Mouse (Mus musculus): ENCODE measurements around the gene Sart3. TPM values are rescaled to one million over a fixed set of nuclear protein-coding genes. Genes with fewer than 3 reads are reported as not detected.

Gene Sart3
- polyA plus RNA-seq, 1 experiment from 2014 or later: 63.4 TPM

DNA sequence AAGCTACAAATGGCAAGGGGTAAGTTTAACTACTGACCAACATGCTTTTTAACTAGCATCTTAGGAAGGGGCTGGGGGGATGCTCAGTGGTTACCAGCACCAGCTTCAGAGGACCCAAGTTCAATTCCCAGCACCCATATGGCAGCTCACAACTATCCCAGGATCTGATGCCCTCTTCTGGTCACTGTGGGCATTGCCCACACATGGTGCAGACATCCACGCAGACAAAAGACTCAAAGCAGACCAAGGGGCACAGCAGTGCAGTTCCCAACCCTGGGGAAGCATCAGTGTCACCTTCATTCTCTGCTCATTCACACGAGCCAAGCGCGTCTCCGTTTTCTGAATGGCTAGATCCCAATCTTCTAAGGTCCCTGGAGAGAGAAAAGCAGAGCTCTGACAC is 24.7 kb downstream of the Sart3 start:
- in situ Hi-C loops (cut with MboI; ENCODE audit: low pct_unique_long_range_greater_than_20kb): loop anchor here (25.0 kb wide), 1 partner anchor 660 kb away; the partner anchor contains the start of gene Crybb3
- ChIA-PET POLR2A (no interaction called here), CTCF (interaction anchor here (1.4 kb wide), 1 partner anchor 14 kb away, joined by 4 read pairs; no protein-coding TSS in a partner anchor)
- no peaks in the 10 kb centered on the region for H3K27me3 ChIP-seq
- no peak for ATAC-seq
- DNase-seq (ENCODE audit: low read depth, low spot score): no peak
- TF ChIP-seq CTCF (IDR thresholded peaks at IDR 0.05): no peak

DNA sequence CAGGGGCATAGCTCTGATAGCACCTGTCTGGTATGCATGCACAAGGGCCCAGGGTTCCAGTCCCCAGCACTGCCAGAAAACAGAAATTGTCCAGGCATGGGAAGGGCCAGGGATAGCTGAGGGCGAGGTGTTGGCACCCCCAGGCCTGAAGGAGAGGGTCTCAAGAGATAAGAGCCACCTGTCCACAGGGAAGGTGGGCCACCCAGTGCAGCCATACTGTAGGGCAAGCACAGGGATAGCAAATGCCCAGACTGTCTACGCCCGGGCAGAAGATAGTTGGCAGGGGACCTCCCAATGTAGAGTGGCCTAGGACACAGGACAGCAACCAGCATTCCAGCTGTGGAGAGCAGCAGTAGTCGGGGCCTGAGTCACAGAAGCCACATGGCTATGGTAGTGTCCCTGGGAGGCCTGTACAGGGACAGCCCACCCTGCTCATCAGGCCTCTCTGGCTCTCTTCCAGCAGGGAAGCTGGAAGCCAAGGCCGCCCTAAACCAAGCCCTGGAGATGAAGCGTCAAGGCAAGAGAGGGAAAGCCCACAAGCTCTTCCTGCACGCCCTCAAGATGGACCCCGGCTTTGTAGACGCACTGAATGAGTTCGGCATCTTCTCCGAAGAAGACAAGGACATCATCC is 34.6 kb downstream of the Sart3 start:
- POLR2A ChIA-PET: interaction anchor here (0.6 to 1.1 kb wide), 2 partner anchors 12 to 96 kb away, joined by 3 read pairs; no protein-coding TSS in a partner anchor

DNA sequence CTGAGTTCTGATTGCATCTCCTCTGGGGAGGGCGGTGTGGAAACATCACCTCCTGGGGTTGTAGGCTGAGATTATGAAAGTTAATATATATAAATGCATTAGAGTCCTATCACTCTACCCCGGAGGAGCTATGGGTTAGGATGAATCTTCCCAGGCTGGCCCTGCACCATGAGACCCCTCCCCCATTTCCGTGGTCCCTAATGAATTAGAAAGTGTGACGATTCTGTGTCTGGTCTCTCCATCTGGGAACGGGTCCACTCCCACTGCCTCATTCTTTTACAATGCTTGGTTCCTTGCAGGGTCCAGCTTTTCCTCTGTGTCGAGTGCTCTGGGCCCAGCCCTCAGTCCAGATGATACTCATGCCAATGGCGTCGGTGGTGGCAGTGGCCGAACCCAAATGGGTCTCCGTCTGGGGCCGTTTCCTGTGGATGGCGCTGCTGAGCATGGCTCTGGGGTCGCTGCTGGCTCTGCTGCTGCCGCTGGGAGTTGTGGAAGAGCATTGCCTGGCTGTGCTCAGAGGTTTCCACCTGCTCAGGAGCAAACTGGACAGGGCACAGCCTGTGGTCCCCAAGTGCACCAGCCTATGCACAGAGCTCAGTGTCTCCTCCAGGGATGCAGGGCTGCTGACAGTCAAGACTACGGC is 35.7 kb downstream of the Sart3 start:
- ChIA-PET CTCF (no interaction called here), POLR2A (no interaction called here)
- ATAC-seq (no peak), DNase-seq (ENCODE audit: low read depth, low spot score) (no peak)
- in situ Hi-C loops (cut with MboI; ENCODE audit: low pct_unique_long_range_greater_than_20kb): loop anchor here (25.0 kb wide), 1 partner anchor 649 kb away; the partner anchor contains the start of gene Crybb3
- H3K27me3 ChIP-seq: no peaks in the 10 kb centered on the region
- no peak for TF ChIP-seq CTCF (IDR thresholded peaks at IDR 0.05)

More for the DNA sequence above, 34.6 kb downstream of the Sart3 start:
- no peaks in the 10 kb centered on the region for H3K27me3 ChIP-seq
- in situ Hi-C loops (cut with MboI; ENCODE audit: low pct_unique_long_range_greater_than_20kb): loop anchor here (25.0 kb wide), 1 partner anchor 650 kb away; the partner anchor contains the start of gene Crybb3
- CTCF ChIA-PET: no interaction called here
- DNase-seq (ENCODE audit: low read depth, low spot score) (no peak), ATAC-seq (no peak)
- no peak for TF ChIP-seq CTCF (IDR thresholded peaks at IDR 0.05)

DNA sequence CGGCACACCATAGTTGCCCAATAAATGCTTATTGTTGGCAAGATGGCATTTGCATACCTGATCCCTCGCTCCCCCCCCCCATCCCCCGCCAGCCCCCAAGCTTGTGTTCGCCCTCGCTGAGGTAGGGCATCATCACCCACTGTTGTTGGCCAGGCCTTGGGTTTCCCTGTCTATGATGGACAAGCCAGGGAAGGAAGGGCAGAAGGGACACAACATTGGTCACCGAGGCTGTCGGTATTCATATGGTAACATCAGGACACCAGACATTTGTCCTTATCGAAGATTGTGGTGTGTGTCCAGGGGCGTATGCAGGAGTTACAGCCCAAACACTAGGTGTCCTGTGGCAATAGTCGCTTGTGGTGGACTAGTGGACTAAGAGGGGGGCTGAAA is 36.2 kb downstream of the Sart3 start:
- ATAC-seq (peak; percentile 9), DNase-seq (ENCODE audit: low read depth, low spot score) (no peak)
- ChIA-PET POLR2A (no interaction called here), CTCF (interaction anchor here (1.0 to 1.5 kb wide), 2 partner anchors 11 to 368 kb away, joined by 3 to 4 read pairs; partner anchors contain the start of gene 1700069L16Rik)
- no peaks in the 10 kb centered on the region for H3K27me3 ChIP-seq
- no peak for TF ChIP-seq CTCF (IDR thresholded peaks at IDR 0.05)
- in situ Hi-C loops (cut with MboI; ENCODE audit: low pct_unique_long_range_greater_than_20kb): loop anchor here (25.0 kb wide), 1 partner anchor 649 kb away; the partner anchor contains the start of gene Crybb3

DNA sequence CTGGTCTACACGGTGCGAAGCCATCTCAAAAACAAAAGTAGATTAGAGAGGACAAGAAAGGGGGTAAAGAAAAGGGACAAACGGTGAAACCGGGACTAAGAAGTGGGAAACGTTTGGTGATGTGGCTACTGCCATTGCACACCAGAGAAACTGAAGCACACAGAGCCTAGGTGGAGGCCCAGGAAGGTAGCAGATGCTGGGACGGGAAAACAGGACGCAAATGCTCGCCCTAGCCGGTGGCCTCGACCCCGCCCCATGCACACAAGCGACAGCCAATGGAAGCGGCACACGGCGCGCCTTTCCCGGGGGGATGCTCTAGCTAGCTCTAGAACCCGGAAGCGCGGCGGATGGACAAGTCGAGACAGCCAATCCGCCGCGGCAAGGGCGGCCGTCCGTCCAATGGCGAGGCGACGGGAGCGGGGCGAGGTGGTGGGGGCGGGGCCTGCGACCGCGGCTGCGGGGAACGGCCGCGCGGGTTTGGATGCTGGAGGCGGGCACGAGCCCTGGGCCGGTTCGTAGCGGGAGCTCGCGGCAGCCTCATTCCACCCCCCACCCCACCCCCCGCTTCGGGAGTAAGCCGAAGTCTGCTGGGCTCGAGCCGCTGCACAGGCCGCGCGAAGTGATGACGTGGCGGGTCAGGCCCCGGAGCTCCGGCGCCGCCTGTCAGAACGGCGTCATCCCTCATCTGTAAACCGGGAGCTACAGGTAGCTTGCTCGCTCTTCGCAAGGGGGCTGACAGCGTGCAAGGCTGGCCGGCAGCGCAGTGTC is 36.8 kb downstream of the Sart3 start, which contains the start of gene Ficd:
Ficd (plus strand) TSS at position 459 of the 768 bp plus-strand sequence.
- peak; percentile 95 for ATAC-seq
- CTCF ChIA-PET: interaction anchor here (1.0 to 1.5 kb wide), 2 partner anchors 11 to 368 kb away, joined by 3 to 4 read pairs; partner anchors contain the start of gene 1700069L16Rik
- POLR2A ChIA-PET: interaction anchor here (0.6 kb wide), 1 partner anchor 806 kb away, joined by 3 read pairs; no protein-coding TSS in a partner anchor
- DNase-seq (ENCODE audit: low read depth, low spot score): peak; percentile 59
- H3K27me3 ChIP-seq: no peaks in the 10 kb centered on the region
- in situ Hi-C loops (cut with MboI; ENCODE audit: low pct_unique_long_range_greater_than_20kb): loop anchor here (25.0 kb wide), 1 partner anchor 648 kb away; the partner anchor contains the start of gene Crybb3
- TF ChIP-seq CTCF (IDR thresholded peaks at IDR 0.05): no peak

DNA sequence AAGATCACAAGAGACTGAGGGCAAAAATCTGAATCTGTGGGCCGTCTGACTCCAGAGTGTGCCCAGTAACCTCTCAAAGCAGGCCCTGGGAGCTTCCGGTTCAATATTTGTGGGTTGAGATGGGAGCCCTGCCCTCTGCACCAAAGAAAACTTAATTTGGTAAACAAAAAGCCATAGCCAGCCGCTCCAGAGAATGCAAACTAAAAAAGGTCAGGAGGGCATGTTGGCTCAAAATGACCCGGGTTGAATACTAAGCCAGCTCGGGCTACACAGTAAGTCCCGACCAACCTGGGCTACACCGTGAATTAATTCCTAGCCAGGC is 37.3 kb downstream of the Sart3 start:
- in situ Hi-C loops (cut with MboI; ENCODE audit: low pct_unique_long_range_greater_than_20kb): loop anchor here (25.0 kb wide), 1 partner anchor 648 kb away; the partner anchor contains the start of gene Crybb3

DNA sequence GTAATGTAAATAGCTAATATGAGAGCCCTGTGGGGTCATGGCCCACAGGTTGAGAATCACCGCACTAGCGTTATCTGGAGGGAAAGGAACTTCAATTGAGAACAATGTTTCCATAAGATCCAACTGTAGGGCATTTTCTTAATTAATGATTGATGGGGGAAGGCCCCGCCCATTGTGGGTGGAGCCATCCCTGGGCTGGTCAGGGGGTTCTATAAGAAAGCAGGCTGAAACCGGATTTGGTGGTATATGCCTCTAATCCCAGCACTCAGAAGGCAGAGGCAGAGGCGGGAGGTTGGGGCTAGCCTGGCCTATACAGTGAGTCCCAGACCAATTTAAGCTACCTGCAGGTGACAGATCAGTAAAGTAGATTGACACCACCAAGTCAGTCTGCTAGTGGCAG is 37.9 kb downstream of the Sart3 start:
- H3K27me3 ChIP-seq: no peaks in the 10 kb centered on the region
- in situ Hi-C loops (cut with MboI; ENCODE audit: low pct_unique_long_range_greater_than_20kb): loop anchor here (5.0 to 25.0 kb wide), 4 partner anchors 147 to 827 kb away; partner anchors contain the start of gene Crybb3
- ChIA-PET CTCF (interaction anchor here (1.5 kb wide), 1 partner anchor 367 kb away, joined by 3 read pairs; no protein-coding TSS in a partner anchor), POLR2A (interaction anchor here (0.5 kb wide), 2 partner anchors 25 to 93 kb away, joined by 3 read pairs; no protein-coding TSS in a partner anchor)
- ATAC-seq (no peak), DNase-seq (ENCODE audit: low read depth, low spot score) (no peak)
- no peak for TF ChIP-seq CTCF (IDR thresholded peaks at IDR 0.05)

More for the DNA sequence above, 37.3 kb downstream of the Sart3 start:
- DNase-seq (ENCODE audit: low read depth, low spot score) (no peak), ATAC-seq (no peak)
- H3K27me3 ChIP-seq: no peaks in the 10 kb centered on the region
- CTCF ChIA-PET: interaction anchor here (1.5 kb wide), 1 partner anchor 367 kb away, joined by 3 read pairs; no protein-coding TSS in a partner anchor
- POLR2A ChIA-PET: interaction anchor here (0.5 to 0.6 kb wide), 2 partner anchors 94 to 806 kb away, joined by 3 read pairs; no protein-coding TSS in a partner anchor
- TF ChIP-seq CTCF (IDR thresholded peaks at IDR 0.05): no peak

DNA sequence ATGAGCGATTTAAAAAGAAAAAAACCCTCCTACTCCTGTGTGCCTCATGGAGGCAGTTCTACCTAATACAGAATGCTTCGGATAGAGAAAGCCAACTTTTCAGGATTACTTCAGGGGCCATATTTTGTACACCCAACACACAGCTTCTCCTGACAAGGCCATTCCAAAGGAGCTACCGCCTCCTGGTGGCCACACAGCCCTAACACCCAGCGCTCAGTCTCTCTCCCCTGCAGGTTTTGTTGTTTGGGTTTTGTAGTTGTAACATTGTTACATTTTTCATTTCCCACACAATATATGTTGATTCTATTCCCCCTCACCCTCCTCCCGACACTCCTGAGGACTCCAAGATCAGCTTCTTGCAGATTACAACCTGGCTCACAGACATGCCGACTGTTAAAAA is 40.1 kb downstream of the Sart3 start:
- ChIA-PET CTCF (interaction anchor here (1.4 kb wide), 1 partner anchor 11 kb away, joined by 5 read pairs; no protein-coding TSS in a partner anchor), POLR2A (interaction anchor here (0.7 kb wide), 1 partner anchor 190 kb away, joined by 3 read pairs; no protein-coding TSS in a partner anchor)
- ATAC-seq: no peak
- in situ Hi-C loops (cut with MboI; ENCODE audit: low pct_unique_long_range_greater_than_20kb): loop anchor here (5.0 to 25.0 kb wide), 4 partner anchors 145 to 825 kb away; partner anchors contain the start of gene Crybb3
- no peak for DNase-seq (ENCODE audit: low read depth, low spot score)
- H3K27me3 ChIP-seq: peaks cover 3% of the 10 kb centered on the region
- no peak for TF ChIP-seq CTCF (IDR thresholded peaks at IDR 0.05)

DNA sequence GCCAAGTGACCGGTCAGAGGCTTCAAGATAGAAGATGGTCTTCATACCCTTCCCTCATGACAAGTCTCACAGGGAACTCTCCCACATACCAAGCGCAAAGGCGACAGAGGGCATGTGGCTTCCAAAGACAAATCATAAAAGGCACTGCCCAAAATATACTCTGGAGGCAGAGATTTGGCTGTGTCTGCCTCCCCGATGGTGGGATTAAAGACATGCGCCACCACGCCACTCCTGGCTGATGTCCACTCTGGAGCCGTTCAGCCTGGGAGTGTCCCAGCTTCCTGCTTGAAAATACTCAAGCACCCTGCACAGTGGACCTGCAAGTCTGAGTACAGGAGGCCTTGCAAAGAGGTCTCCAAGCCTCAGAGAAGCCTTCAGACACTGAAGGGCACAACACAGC is 41.1 kb downstream of the Sart3 start:
- no peak for ATAC-seq
- POLR2A ChIA-PET: no interaction called here
- no peak for TF ChIP-seq CTCF (IDR thresholded peaks at IDR 0.05)
- DNase-seq (ENCODE audit: low read depth, low spot score): no peak
- H3K27me3 ChIP-seq: peaks cover 12% of the 10 kb centered on the region
- CTCF ChIA-PET: no interaction called here
- in situ Hi-C loops (cut with MboI; ENCODE audit: low pct_unique_long_range_greater_than_20kb): loop anchor here (5.0 to 25.0 kb wide), 4 partner anchors 144 to 824 kb away; partner anchors contain the start of gene Crybb3

Measured in Patski (cell line).